Mouse (Mus musculus) brown adipose tissue, adult 24 weeks (tissue): ENCODE measurements around the gene Sox18. TPM values are rescaled to one million over a fixed set of nuclear protein-coding genes. Genes with fewer than 3 reads are reported as not detected.

ENCODE experiments used
- H3K27ac ChIP-seq: fragments of 200-500 bp; replicated peaks from 2 replicates; pipeline ENCODE4 v1.5.1; 2012; ENCODE audit warnings: low read depth, mild to moderate bottlenecking, low read length
- H3K4me1 ChIP-seq: fragments of 200-500 bp; 2 replicates; pipeline ENCODE4 v1.6.1; 2012; ENCODE audit warnings: low read length, mixed read lengths; ENCODE audit not compliant: control insufficient read depth, insufficient read depth, insufficient read length
- H3K4me3 ChIP-seq: fragments of 200-500 bp; 2 replicates; pipeline ENCODE4 v1.5.1; 2012; ENCODE audit warnings: low read depth, mild to moderate bottlenecking, low read length, moderate library complexity; ENCODE audit not compliant: insufficient read depth
- polyA plus RNA-seq: library from polyadenylated mRNA; stranded (reverse); fragments of >200 nt; gene quantifications from 2 replicates; pipeline ENCODE4 v1.2.4, GENCODE M21; 2012; ENCODE audit not compliant: missing spikeins, insufficient read depth, insufficient read length

The Sox18 gene
- polyA plus RNA-seq, 1 experiment = 12.8 TPM

DNA sequence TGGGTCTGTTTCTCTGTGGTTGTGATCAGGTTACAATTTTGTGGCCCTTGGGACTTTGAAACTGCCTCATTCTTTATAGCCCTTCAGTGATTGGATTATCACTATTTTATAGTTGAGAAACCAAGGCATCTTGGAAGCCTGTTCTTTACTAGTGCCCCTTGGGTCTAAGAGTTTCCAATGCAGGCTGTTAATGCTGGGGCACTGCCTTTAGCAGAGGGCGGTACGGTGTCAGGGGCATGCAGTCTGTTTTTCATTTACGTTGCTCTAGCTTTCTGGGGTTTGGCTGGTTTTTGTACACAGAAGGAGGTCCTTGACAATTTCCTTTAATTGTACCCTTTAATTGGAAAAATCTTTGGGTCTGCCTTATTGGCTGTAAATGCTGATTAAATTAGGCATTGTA lies 25.8 kb downstream of the Sox18 start:
- Histone ChIP-seq H3K4me1 (no peaks in the 10 kb centered on the region), H3K4me3 (no peak overlapping the region), H3K27ac (no peak overlapping the region)

DNA sequence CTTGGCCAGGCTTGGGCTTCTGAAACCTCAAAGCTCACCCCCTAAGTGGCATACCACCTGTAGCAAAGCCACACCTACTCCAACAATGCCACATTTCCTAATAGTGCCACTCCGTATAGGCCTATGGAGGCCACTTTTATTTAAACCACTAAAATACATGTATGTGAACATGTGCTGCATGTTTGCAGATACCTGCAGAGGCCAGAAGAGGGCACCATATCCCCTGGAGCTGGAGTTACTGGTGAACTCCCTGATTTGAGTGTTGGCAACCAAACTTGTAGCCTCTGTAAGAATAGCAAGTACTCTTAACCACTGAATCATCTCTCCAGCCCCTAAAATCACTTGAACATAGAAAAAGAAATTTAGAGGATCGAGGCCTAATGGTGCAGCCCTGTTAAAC lies 27.1 kb downstream of the Sox18 start:
- Histone ChIP-seq H3K4me3 (no peak overlapping the region), H3K27ac (no peak overlapping the region)

DNA sequence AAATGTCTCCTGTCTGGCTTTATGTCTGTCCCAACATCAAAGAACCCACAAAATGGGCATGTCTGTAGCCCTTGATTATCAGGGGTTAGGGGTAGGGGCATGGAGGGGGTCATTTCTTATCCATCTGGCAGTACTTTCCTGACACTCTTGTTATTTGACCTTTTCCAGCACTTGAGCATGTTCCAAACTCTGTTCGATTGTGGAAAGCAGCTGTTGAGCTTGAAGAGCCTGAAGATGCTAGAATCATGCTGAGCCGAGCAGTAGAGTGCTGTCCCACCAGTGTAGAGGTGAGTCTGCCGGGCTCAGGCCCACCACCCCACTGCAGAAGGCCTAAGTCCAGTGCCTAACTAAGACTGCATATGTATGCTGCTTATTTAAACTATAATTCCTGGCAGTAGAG lies 35.6 kb downstream of the Sox18 start:
- H3K4me1 ChIP-seq = no peaks in the 10 kb centered on the region
- H3K27ac ChIP-seq = no peak overlapping the region

More for the DNA sequence above, 27.1 kb downstream of the Sox18 start:
- no peaks in the 10 kb centered on the region for H3K4me1 ChIP-seq

DNA sequence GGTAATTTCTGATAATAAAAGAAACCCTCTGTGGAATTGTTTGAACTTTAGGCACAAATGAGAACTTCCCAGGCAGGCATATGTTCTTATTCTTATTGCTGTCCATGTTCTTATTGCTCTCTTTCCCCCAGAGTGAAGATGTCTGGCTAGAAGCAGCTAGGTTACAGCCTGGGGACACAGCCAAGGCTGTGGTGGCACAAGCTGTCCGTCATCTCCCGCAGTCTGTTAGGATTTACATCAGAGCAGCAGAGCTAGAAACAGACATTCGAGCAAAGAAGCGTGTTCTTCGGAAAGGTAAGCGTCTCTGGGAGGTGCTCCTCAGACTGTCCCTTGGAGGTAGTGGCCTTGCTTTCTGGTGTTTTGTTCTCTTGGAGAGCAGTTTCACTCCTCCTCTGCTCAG lies 38.8 kb downstream of the Sox18 start:
- Histone ChIP-seq H3K4me3 (no peak overlapping the region), H3K27ac (no peak overlapping the region), H3K4me1 (no peaks in the 10 kb centered on the region)

More for the DNA sequence above, 35.6 kb downstream of the Sox18 start:
- no peak overlapping the region for H3K4me3 ChIP-seq

GRCm38 (mm10) chr2:181628471-181628870 lies 43.0 kb downstream of the Sox18 start:
- Histone ChIP-seq H3K4me1 (no peaks in the 10 kb centered on the region), H3K4me3 (no peak overlapping the region), H3K27ac (no peak overlapping the region)

GRCm38 (mm10) chr2:181623401-181623800 lies 48.0 kb downstream of the Sox18 start:
- Histone ChIP-seq H3K4me3 (no peak overlapping the region), H3K27ac (no peak overlapping the region), H3K4me1 (no peaks in the 10 kb centered on the region)

Other genes starting within 250 kb of the Sox18 start
- gene Zbtb46, start 212.2 kb downstream of the Sox18 start, polyA plus RNA-seq = 5.5 and 6.6 TPM in 2 replicates
- gene Abhd16b, start 178.4 kb downstream of the Sox18 start, polyA plus RNA-seq = not detected in 2 replicates
- gene Tpd52l2, start 174.5 kb downstream of the Sox18 start, polyA plus RNA-seq = 88.5 and 109 TPM in 2 replicates
- 30.8 and 38.6 TPM in 2 replicates for gene Dnajc5, start 151.2 kb downstream of the Sox18 start, polyA plus RNA-seq
- 26.8 and 26.9 TPM in 2 replicates for gene Uckl1, start 86.7 kb downstream of the Sox18 start, polyA plus RNA-seq
- gene Prpf6, start 79.8 kb downstream of the Sox18 start, polyA plus RNA-seq = 23.2 and 23.7 TPM in 2 replicates
- gene Zfp512b, start 78.8 kb downstream of the Sox18 start, polyA plus RNA-seq = 5.1 TPM in 2 replicates
- 0.63 and 1.6 TPM in 2 replicates for gene Samd10, start 72.4 kb downstream of the Sox18 start, polyA plus RNA-seq
- not detected in 2 replicates for gene Gm29797, start 14.6 kb downstream of the Sox18 start, polyA plus RNA-seq
- gene Tcea2, start 8.7 kb upstream of the Sox18 start, polyA plus RNA-seq = 3.2 and 3.4 TPM in 2 replicates
- 27.0 and 27.9 TPM in 2 replicates for gene Rgs19, start 22.3 kb upstream of the Sox18 start, polyA plus RNA-seq
- not detected in 2 replicates for gene Lkaaear1, start 26.8 kb upstream of the Sox18 start, polyA plus RNA-seq
- gene Oprl1, start 43.4 kb upstream of the Sox18 start, polyA plus RNA-seq = not detected in 2 replicates
- gene Myt1, start 91.7 kb upstream of the Sox18 start, polyA plus RNA-seq = not detected in 2 replicates
- gene Pcmtd2, start 166.2 kb upstream of the Sox18 start, polyA plus RNA-seq = 27.0 and 38.8 TPM in 2 replicates
- gene Polr3k, start 192.7 kb upstream of the Sox18 start, polyA plus RNA-seq = 16.7 and 22.2 TPM in 2 replicates